Mouse (Mus musculus) retina, postnatal 1 day (tissue): ENCODE data around the gene Adamtsl2.
A peak's percentile ranks its signal among the peaks of the same experiment; 100 is the strongest.

ENCODE experiments used
- DNase-seq: peaks from one replicate; pipeline ENCODE4 v3.0.0-alpha.2; 2012

The Adamtsl2 gene

GRCm38 (mm10) chr2:27077655-27078244 is 1.4 kb upstream of the Adamtsl2 start:
- DNase-seq: peak; percentile 41

GRCm38 (mm10) chr2:27078312-27078711 is 867 bp upstream of the Adamtsl2 start:
- DNase-seq: no peak

- peak; percentile 62 for DNase-seq
Measured at GRCm38 (mm10) chr2:27079649-27080048, 470 bp downstream of the Adamtsl2 start.

GRCm38 (mm10) chr2:27083761-27084475 is 4.7 kb downstream of the Adamtsl2 start:
- no peak for DNase-seq

- no peak for DNase-seq
Measured at GRCm38 (mm10) chr2:27084963-27085362, 5.8 kb downstream of the Adamtsl2 start.

- DNase-seq: peak; percentile 58
Measured at GRCm38 (mm10) chr2:27085801-27086200, 6.6 kb downstream of the Adamtsl2 start.

GRCm38 (mm10) chr2:27086483-27087010 is 7.4 kb downstream of the Adamtsl2 start:
- DNase-seq: no peak

GRCm38 (mm10) chr2:27087581-27087980 is 8.4 kb downstream of the Adamtsl2 start:
- DNase-seq: no peak

GRCm38 (mm10) chr2:27088071-27088644 is 9.0 kb downstream of the Adamtsl2 start:
- no peak for DNase-seq

GRCm38 (mm10) chr2:27088700-27089099 is 9.5 kb downstream of the Adamtsl2 start:
- no peak for DNase-seq

- no peak for DNase-seq
Measured at GRCm38 (mm10) chr2:27089238-27089637, 10.1 kb downstream of the Adamtsl2 start.

- no peak for DNase-seq
Measured at GRCm38 (mm10) chr2:27095178-27095577, 16.0 kb downstream of the Adamtsl2 start.

- DNase-seq: no peak
Measured at GRCm38 (mm10) chr2:27096341-27096981, 17.3 kb downstream of the Adamtsl2 start.

- peak; percentile 17 for DNase-seq
Measured at GRCm38 (mm10) chr2:27097241-27097656, 18.1 kb downstream of the Adamtsl2 start.

GRCm38 (mm10) chr2:27097776-27098175 is 18.6 kb downstream of the Adamtsl2 start:
- DNase-seq: peak; percentile 91

- DNase-seq: no peak
Measured at GRCm38 (mm10) chr2:27103554-27103953, 24.4 kb downstream of the Adamtsl2 start.

- DNase-seq: peak; percentile 80
Measured at GRCm38 (mm10) chr2:27106816-27107215, 27.6 kb downstream of the Adamtsl2 start.

- DNase-seq: peak; percentile 54
Measured at GRCm38 (mm10) chr2:27108144-27108543, 29.0 kb downstream of the Adamtsl2 start.

GRCm38 (mm10) chr2:27109052-27109451 is 29.9 kb downstream of the Adamtsl2 start:
- DNase-seq: no peak

- no peak for DNase-seq
Measured at GRCm38 (mm10) chr2:27112585-27112984, 33.4 kb downstream of the Adamtsl2 start.

- DNase-seq: no peak
Measured at GRCm38 (mm10) chr2:27114169-27114568, 35.0 kb downstream of the Adamtsl2 start.

- no peak for DNase-seq
Measured at GRCm38 (mm10) chr2:27118452-27118851, 39.3 kb downstream of the Adamtsl2 start.

GRCm38 (mm10) chr2:27119766-27120165 is 40.6 kb downstream of the Adamtsl2 start:
- no peak for DNase-seq
